Mouse (Mus musculus) induced T-regulatory cell, adult 2 months (primary cell): ENCODE data around the gene Phf1.

Experiments
- DNase-seq: peaks from one replicate; pipeline ENCODE4 v3.0.0-alpha.2; 2012; ENCODE audit warnings: low read depth

Gene Phf1

GRCm38 (mm10) chr17:26981050-26981449 is 48.2 kb downstream of the Phf1 start:
- DNase-seq = no peak

- DNase-seq = no peak
Observed at GRCm38 (mm10) chr17:26983382-26983781, 50.5 kb downstream of the Phf1 start.

- DNase-seq = no peak
Observed at GRCm38 (mm10) chr17:26985503-26986179, 52.8 kb downstream of the Phf1 start.
